Mouse (Mus musculus) intestine, embryonic 16.5 days (tissue): Measurements from ENCODE around the gene Igfbp7. TPM values are rescaled to one million over a fixed set of nuclear protein-coding genes. Genes with fewer than 3 reads are reported as not detected.

Source experiments
- ATAC-seq: fragments of 200-750 bp; cut with Nextera tagmentation; 2 replicates; pipeline ENCODE4 v1.8.0; 2017; ENCODE audit warnings: moderate TSS enrichment, moderate library complexity
- H3K27ac ChIP-seq: fragments of 300-500 bp; sonication (generic); 2 replicates; pipeline ENCODE4 v1.5.1; 2014; ENCODE audit warnings: mild to moderate bottlenecking, low read length
- H3K27me3 ChIP-seq: fragments of 300-500 bp; sonication (generic); replicated peaks from 2 replicates; pipeline ENCODE4 v1.6.1; 2014; ENCODE audit warnings: low read length, control low read depth, mixed read lengths; ENCODE audit not compliant: control insufficient read depth, insufficient read depth
- H3K36me3 ChIP-seq: fragments of 300-500 bp; sonication (generic); 2 replicates; pipeline ENCODE4 v1.6.1; 2014; ENCODE audit warnings: low read length, control low read depth; ENCODE audit not compliant: control insufficient read depth, insufficient read depth
- H3K4me1 ChIP-seq: fragments of 300-500 bp; sonication (generic); 2 replicates; pipeline ENCODE4 v1.6.1; 2014; ENCODE audit warnings: low read length, control low read depth, mixed read lengths; ENCODE audit not compliant: control insufficient read depth, insufficient read depth
- H3K4me2 ChIP-seq: fragments of 300-500 bp; sonication (generic); 2 replicates; pipeline ENCODE4 v1.6.1; 2014; ENCODE audit warnings: low read depth, low read length, control low read depth
- H3K4me3 ChIP-seq: fragments of 300-500 bp; sonication (generic); 2 replicates; pipeline ENCODE4 v1.5.1; 2014; ENCODE audit warnings: mild to moderate bottlenecking, low read length
- H3K9ac ChIP-seq: fragments of 300-500 bp; sonication (generic); 2 replicates; pipeline ENCODE4 v1.6.1; 2014; ENCODE audit warnings: low read depth, low read length
- H3K9me3 ChIP-seq: fragments of 300-500 bp; sonication (generic); 2 replicates; pipeline ENCODE4 v1.6.1; 2016; ENCODE audit warnings: low read length, control low read depth; ENCODE audit not compliant: control insufficient read depth
- WGBS: fragments of 180-500 bp; shearing (Covaris S2); extraction: QIAGEN DNeasy Blood & Tissue Kit; methylation state at CpG from one replicate; pipeline ENCODE4 v1.1.7; 2014; 5-methylcytosine and 5-hydroxymethylcytosine counted together
- polyA plus RNA-seq: library from polyadenylated mRNA; unstranded; fragments of >200 nt; fragmentation: Nextera tagmentation; extraction: Ambion mirVana; gene quantifications from 2 replicates; pipeline ENCODE4 v1.2.1, GENCODE M21; 2015

Igfbp7 gene
- polyA plus RNA-seq, result 85.2 and 109 TPM in 2 replicates

GRCm38 (mm10) chr5:77407341-77408298 is at the start of gene Igfbp7:
Igfbp7 (minus strand) TSS chr5:77408041.
- WGBS, result 4% methylated on average over 90 of the region's 101 CpGs
- ATAC-seq, result peak; percentile 94
- peak within 1 kb of the TSS; percentile 97 for H3K4me2 ChIP-seq
- no peaks in the 10 kb centered on the region for H3K36me3 ChIP-seq
- H3K27me3 ChIP-seq, result no peaks in the 10 kb centered on the region; the same call in 1 of the 2 replicates
- H3K4me3 ChIP-seq, result peak within 1 kb of the TSS; percentile 67
- H3K4me1 ChIP-seq, result no peaks in the 10 kb centered on the region
- peak within 1 kb of the TSS; percentile 65 for H3K27ac ChIP-seq
- peak within 1 kb of the TSS; percentile 72 for H3K9ac ChIP-seq
- no peaks in the 10 kb centered on the region for H3K9me3 ChIP-seq

DNA sequence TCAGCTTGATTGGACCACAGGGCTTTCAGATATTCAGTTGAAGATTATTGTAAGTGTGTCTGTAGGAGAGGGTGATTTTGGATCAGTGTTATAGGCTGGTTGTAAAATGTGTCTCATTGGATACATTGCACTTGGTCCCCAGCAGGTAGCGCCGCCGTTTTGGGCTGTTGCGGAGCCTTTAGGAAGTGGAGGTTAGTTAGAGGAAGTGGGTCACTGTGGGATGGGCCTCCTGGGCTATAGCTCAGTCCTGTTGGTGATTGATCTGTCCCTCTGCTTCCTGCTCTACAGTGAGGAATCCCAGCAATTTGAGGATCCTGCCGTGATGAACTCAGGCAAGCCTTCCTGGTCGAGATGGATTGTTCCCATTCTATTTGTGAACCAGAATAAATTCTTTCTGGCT is 44.3 kb upstream of the Igfbp7 start:
- 77% methylated on average over 6 of the region's 6 CpGs for WGBS
- Histone ChIP-seq H3K4me2 (no peak overlapping the region), H3K9ac (no peak overlapping the region), H3K4me1 (no peaks in the 10 kb centered on the region), H3K27ac (no peak overlapping the region), H3K9me3 (no peaks in the 10 kb centered on the region), H3K27me3 (no peaks in the 10 kb centered on the region), H3K4me3 (no peak overlapping the region), H3K36me3 (no peaks in the 10 kb centered on the region)
- no peak for ATAC-seq

GRCm38 (mm10) chr5:77449531-77449930 is 41.7 kb upstream of the Igfbp7 start:
- H3K27me3 ChIP-seq, result no peaks in the 10 kb centered on the region
- no peaks in the 10 kb centered on the region for H3K36me3 ChIP-seq
- no peak overlapping the region for H3K4me2 ChIP-seq
- ATAC-seq, result no peak
- H3K4me3 ChIP-seq, result no peak overlapping the region
- no peak overlapping the region for H3K27ac ChIP-seq
- H3K9me3 ChIP-seq, result no peaks in the 10 kb centered on the region
- WGBS, result 86% methylated on average over 7 of the region's 7 CpGs
- no peaks in the 10 kb centered on the region for H3K4me1 ChIP-seq
- H3K9ac ChIP-seq, result no peak overlapping the region

DNA sequence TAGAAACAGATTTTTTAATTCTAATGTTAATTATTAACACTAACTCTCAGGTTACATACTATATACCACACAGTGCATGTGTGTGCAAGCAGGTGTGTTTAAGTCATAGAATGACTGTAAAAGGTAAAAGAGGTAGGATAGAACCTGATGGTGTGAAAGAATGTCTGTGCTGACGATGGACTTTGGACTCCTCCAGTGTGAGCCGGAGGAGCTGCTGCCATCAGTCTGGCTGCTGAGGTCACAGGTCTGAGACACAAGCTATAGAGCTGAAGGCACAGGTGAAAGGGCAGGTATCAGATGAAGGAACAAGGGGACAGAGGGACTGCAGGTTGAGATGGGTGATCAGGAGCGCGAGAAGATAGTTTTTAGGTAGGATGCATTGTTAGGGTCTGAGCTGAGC is 37.6 kb upstream of the Igfbp7 start:
- peak; percentile 70 for ATAC-seq
- no peak overlapping the region for H3K4me3 ChIP-seq
- no peaks in the 10 kb centered on the region for H3K4me1 ChIP-seq
- H3K4me2 ChIP-seq, result no peak overlapping the region
- no peaks in the 10 kb centered on the region for H3K9me3 ChIP-seq
- no peaks in the 10 kb centered on the region for H3K36me3 ChIP-seq
- no peak overlapping the region for H3K9ac ChIP-seq
- no peak overlapping the region for H3K27ac ChIP-seq
- WGBS, result 75% methylated on average over 4 of the region's 4 CpGs
- H3K27me3 ChIP-seq, result no peaks in the 10 kb centered on the region

DNA sequence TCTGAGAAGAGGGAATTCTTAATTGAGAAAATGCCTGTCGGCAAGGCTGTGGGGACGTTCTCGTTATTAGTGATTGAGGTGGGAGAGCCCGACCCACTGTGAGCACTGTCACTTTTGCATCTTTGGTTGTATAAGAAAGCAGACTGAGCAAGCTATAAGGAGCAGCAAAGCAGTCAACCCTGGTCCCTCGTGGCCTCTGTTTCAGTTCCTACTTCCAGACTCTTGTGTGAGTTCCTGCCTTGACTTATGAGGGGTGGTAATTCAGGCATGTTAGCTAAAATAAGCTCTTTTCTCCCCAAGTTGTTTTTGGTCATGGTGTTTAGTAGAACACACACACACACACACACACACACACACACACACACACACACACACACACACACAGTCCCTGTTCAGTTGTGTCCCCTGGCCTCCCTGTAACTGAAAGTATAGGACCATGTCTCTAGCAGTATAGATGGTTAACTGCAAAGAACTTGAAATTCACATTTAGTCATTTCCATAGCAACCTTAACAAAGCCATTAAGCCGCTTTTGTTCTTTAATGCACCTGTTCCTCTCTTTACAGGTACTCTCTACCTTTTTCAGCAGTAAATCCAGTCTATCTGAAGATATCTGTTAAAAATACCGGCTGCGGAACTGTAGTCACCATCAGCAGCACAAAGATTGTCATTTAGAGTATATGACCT is 36.2 kb upstream of the Igfbp7 start:
- 86% methylated on average over 8 of the region's 8 CpGs for WGBS
- Histone ChIP-seq H3K4me1 (no peaks in the 10 kb centered on the region), H3K9ac (no peak overlapping the region), H3K36me3 (no peaks in the 10 kb centered on the region), H3K27me3 (no peaks in the 10 kb centered on the region), H3K27ac (no peak overlapping the region), H3K4me2 (no peak overlapping the region), H3K9me3 (no peaks in the 10 kb centered on the region), H3K4me3 (no peak overlapping the region)
- no peak for ATAC-seq

- Histone ChIP-seq H3K4me3 (no peak overlapping the region), H3K4me1 (no peaks in the 10 kb centered on the region), H3K4me2 (no peak overlapping the region), H3K9me3 (no peaks in the 10 kb centered on the region), H3K36me3 (no peaks in the 10 kb centered on the region), H3K27ac (no peak overlapping the region), H3K27me3 (no peaks in the 10 kb centered on the region), H3K9ac (no peak overlapping the region)
- 64% methylated on average over 15 of the region's 15 CpGs for WGBS
- no peak for ATAC-seq
These were observed 35.2 kb upstream of the Igfbp7 start for GRCm38 (mm10) chr5:77442856-77443623.

- ATAC-seq, result no peak
- no peaks in the 10 kb centered on the region for H3K36me3 ChIP-seq
- no peaks in the 10 kb centered on the region for H3K9me3 ChIP-seq
- H3K27ac ChIP-seq, result no peak overlapping the region
- 79% methylated on average over 4 of the region's 4 CpGs for WGBS
- H3K4me1 ChIP-seq, result no peaks in the 10 kb centered on the region
- H3K9ac ChIP-seq, result no peak overlapping the region
- H3K27me3 ChIP-seq, result no peaks in the 10 kb centered on the region
- no peak overlapping the region for H3K4me2 ChIP-seq
- no peak overlapping the region for H3K4me3 ChIP-seq
These were observed 28.5 kb upstream of the Igfbp7 start for GRCm38 (mm10) chr5:77436308-77436707.

DNA sequence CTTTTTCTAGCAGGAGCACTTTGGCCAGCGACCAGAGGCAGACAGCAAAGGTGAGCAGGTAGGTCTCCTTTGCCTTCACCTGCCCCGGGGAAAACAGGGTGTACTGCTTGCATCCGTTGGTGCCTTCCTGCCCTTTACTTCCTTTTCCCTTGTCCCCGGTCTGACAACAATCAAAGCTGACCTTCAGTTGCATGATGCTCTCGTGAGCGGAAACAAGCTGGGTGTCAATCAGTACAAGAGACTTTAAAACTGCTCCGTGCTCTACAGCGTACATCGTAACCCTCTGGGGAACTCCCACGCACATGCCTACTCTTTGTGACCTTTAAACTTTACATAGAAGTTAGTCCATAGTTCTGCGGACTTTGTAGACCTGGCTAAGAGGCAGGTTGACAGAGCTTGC is 26.2 kb upstream of the Igfbp7 start:
- H3K9ac ChIP-seq, result no peak overlapping the region
- no peak overlapping the region for H3K4me3 ChIP-seq
- H3K4me1 ChIP-seq, result no peaks in the 10 kb centered on the region
- H3K27me3 ChIP-seq, result no peaks in the 10 kb centered on the region
- 57% methylated on average over 11 of the region's 11 CpGs for WGBS
- ATAC-seq, result peak; percentile 38; the same call in 1 of the 2 replicates
- H3K27ac ChIP-seq, result no peak overlapping the region
- H3K36me3 ChIP-seq, result no peaks in the 10 kb centered on the region
- H3K4me2 ChIP-seq, result no peak overlapping the region
- no peaks in the 10 kb centered on the region for H3K9me3 ChIP-seq

GRCm38 (mm10) chr5:77433561-77433960 is 25.7 kb upstream of the Igfbp7 start:
- no peaks in the 10 kb centered on the region for H3K27me3 ChIP-seq
- ATAC-seq, result no peak
- no peak overlapping the region for H3K4me2 ChIP-seq
- H3K9ac ChIP-seq, result no peak overlapping the region
- WGBS, result 49% methylated on average over 9 of the region's 9 CpGs
- H3K4me1 ChIP-seq, result no peaks in the 10 kb centered on the region
- no peaks in the 10 kb centered on the region for H3K9me3 ChIP-seq
- H3K4me3 ChIP-seq, result no peak overlapping the region
- no peak overlapping the region for H3K27ac ChIP-seq
- H3K36me3 ChIP-seq, result no peaks in the 10 kb centered on the region
